Mouse (Mus musculus) neural tube, embryonic 15.5 days (tissue): ENCODE results near the gene Zfp78. TPM values are rescaled to one million over a fixed set of nuclear protein-coding genes. Genes with fewer than 3 reads are reported as not detected.
A peak's percentile ranks its signal among the peaks of the same experiment; 100 is the strongest.

Experiments used
- ATAC-seq: fragments of 200-750 bp; cut with Nextera tagmentation; 2 replicates; pipeline ENCODE4 v1.8.0; 2017; ENCODE audit warnings: mild to moderate bottlenecking, moderate TSS enrichment, moderate library complexity; ENCODE audit not compliant: low FRiP score
- H3K27ac ChIP-seq: fragments of 300-500 bp; sonication (generic); replicated peaks from 2 replicates; pipeline ENCODE4 v1.5.1; 2015; ENCODE audit warnings: mild to moderate bottlenecking, inconsistent platforms
- H3K27me3 ChIP-seq: fragments of 300-500 bp; sonication (generic); replicated peaks from 2 replicates; pipeline ENCODE4 v1.6.1; 2015; ENCODE audit warnings: inconsistent platforms
- H3K36me3 ChIP-seq: fragments of 300-500 bp; sonication (generic); 2 replicates; pipeline ENCODE4 v1.6.1; 2015; ENCODE audit warnings: inconsistent platforms
- H3K4me1 ChIP-seq: fragments of 300-500 bp; sonication (generic); 2 replicates; pipeline ENCODE4 v1.6.1; 2015; ENCODE audit warnings: inconsistent platforms
- H3K4me2 ChIP-seq: fragments of 300-500 bp; sonication (generic); 2 replicates; pipeline ENCODE4 v1.6.1; 2015; ENCODE audit warnings: inconsistent platforms, mild to moderate bottlenecking, moderate library complexity
- H3K4me3 ChIP-seq: fragments of 300-500 bp; sonication (generic); replicated peaks from 2 replicates; pipeline ENCODE4 v1.5.1; 2015; ENCODE audit warnings: mild to moderate bottlenecking, inconsistent platforms
- H3K9ac ChIP-seq: fragments of 300-500 bp; sonication (generic); replicated peaks from 2 replicates; pipeline ENCODE4 v1.6.1; 2015; ENCODE audit warnings: mild to moderate bottlenecking, inconsistent platforms
- H3K9me3 ChIP-seq: fragments of 300-500 bp; sonication (generic); replicated peaks from 2 replicates; pipeline ENCODE4 v1.6.1; 2016; ENCODE audit warnings: inconsistent platforms
- WGBS: fragments of 180-500 bp; shearing (Covaris S2); methylation state at CpG from one replicate; pipeline ENCODE4 v1.1.7; 2015; ENCODE audit warnings: mixed read lengths; 5-methylcytosine and 5-hydroxymethylcytosine counted together
- polyA plus RNA-seq: library from polyadenylated mRNA; unstranded; fragments of >200 nt; fragmentation: Nextera tagmentation; extraction: Ambion mirVana; gene quantifications from 2 replicates; pipeline ENCODE4 v1.2.1, GENCODE M21; 2015

Zfp78 gene
- 4.0 and 5.9 TPM in 2 replicates for polyA plus RNA-seq

GRCm38 (mm10) chr7:6363047-6363488, at the start of gene Zfp78:
Gene Zfp78 (plus strand): TSS chr7:6363280.
- H3K27me3 ChIP-seq = no peaks in the 10 kb centered on the region

GRCm38 (mm10) chr7:6330458-6331232, 32.4 kb upstream of the Zfp78 start:
- no peaks in the 10 kb centered on the region for H3K27me3 ChIP-seq
- 12% methylated on average over 23 of the region's 23 CpGs for WGBS
- peak overlapping the region; percentile 74 for H3K9ac ChIP-seq
- H3K9me3 ChIP-seq = no peaks in the 10 kb centered on the region
- H3K4me2 ChIP-seq = peak overlapping the region; percentile 61
- peaks cover 22% of the 10 kb centered on the region for H3K4me1 ChIP-seq
- ATAC-seq = peak; percentile 85
- H3K4me3 ChIP-seq = peak overlapping the region; percentile 62
- peak overlapping the region; percentile 89 for H3K27ac ChIP-seq
- H3K36me3 ChIP-seq = peaks cover 11% of the 10 kb centered on the region; the same call in 1 of the 2 replicates

More at GRCm38 (mm10) chr7:6363047-6363488, at the start of gene Zfp78:
- peak within 1 kb of the TSS; percentile 58 for H3K9ac ChIP-seq
- no peaks in the 10 kb centered on the region for H3K9me3 ChIP-seq
- H3K4me1 ChIP-seq = peaks cover 19% of the 10 kb centered on the region
- peak within 1 kb of the TSS; percentile 92 for H3K27ac ChIP-seq
- WGBS = under 1% methylated on average over 23 of the region's 23 CpGs
- H3K4me2 ChIP-seq = peak within 1 kb of the TSS; percentile 71
- H3K36me3 ChIP-seq = no peaks in the 10 kb centered on the region
- peak; percentile 84 for ATAC-seq
- H3K4me3 ChIP-seq = peak within 1 kb of the TSS; percentile 55

- Histone ChIP-seq H3K36me3 (0 out of 2 replicates have a peak, but pooled peaks cover 8% of the 10 kb centered on the region), H3K27me3 (no peaks in the 10 kb centered on the region), H3K9me3 (no peaks in the 10 kb centered on the region), H3K27ac (peak within 1 kb of the TSS; percentile 89), H3K4me3 (peak within 1 kb of the TSS; percentile 62), H3K4me1 (peaks cover 22% of the 10 kb centered on the region), H3K9ac (peak within 1 kb of the TSS; percentile 74), H3K4me2 (peak within 1 kb of the TSS; percentile 61)
- ATAC-seq = peak; percentile 96
- WGBS = 5% methylated on average over 31 of the region's 31 CpGs
These were observed 31.7 kb upstream of the Zfp78 start, which contains the start of gene Zfp583 for GRCm38 (mm10) chr7:6331233-6331956. Gene Zfp583 (minus strand): TSS chr7:6331285.

- H3K27ac ChIP-seq = no peak overlapping the region
- H3K9me3 ChIP-seq = no peaks in the 10 kb centered on the region
- ATAC-seq = no peak
- no peak overlapping the region for H3K9ac ChIP-seq
- no peaks in the 10 kb centered on the region for H3K27me3 ChIP-seq
- no peak overlapping the region for H3K4me2 ChIP-seq
- H3K4me3 ChIP-seq = no peak overlapping the region
- 88% methylated on average over 5 of the region's 5 CpGs for WGBS
- H3K4me1 ChIP-seq = peaks cover 7% of the 10 kb centered on the region
- H3K36me3 ChIP-seq = no peaks in the 10 kb centered on the region
These were observed 23.2 kb upstream of the Zfp78 start for GRCm38 (mm10) chr7:6339865-6340264.

GRCm38 (mm10) chr7:6343501-6344071, 19.5 kb upstream of the Zfp78 start, which contains the start of gene Gm3854:
Gene Gm3854 (plus strand): TSS chr7:6343759.
- Histone ChIP-seq H3K4me3 (peak within 1 kb of the TSS; percentile 75), H3K4me2 (peak within 1 kb of the TSS; percentile 58), H3K27ac (peak within 1 kb of the TSS; percentile 92), H3K4me1 (peaks cover 7% of the 10 kb centered on the region), H3K9ac (peak within 1 kb of the TSS; percentile 63), H3K9me3 (no peaks in the 10 kb centered on the region), H3K27me3 (no peaks in the 10 kb centered on the region), H3K36me3 (no peaks in the 10 kb centered on the region)
- peak; percentile 95 for ATAC-seq
- under 1% methylated on average over 26 of the region's 26 CpGs for WGBS

- Histone ChIP-seq H3K9me3 (no peaks in the 10 kb centered on the region), H3K4me1 (peaks cover 7% of the 10 kb centered on the region), H3K27me3 (no peaks in the 10 kb centered on the region), H3K9ac (peak overlapping the region; percentile 63), H3K36me3 (no peaks in the 10 kb centered on the region), H3K4me3 (peak overlapping the region; percentile 75), H3K4me2 (peak overlapping the region; percentile 58), H3K27ac (peak overlapping the region; percentile 92)
- WGBS = 36% methylated on average over 10 of the region's 10 CpGs
- ATAC-seq = peak; percentile 56
These were observed 19.0 kb upstream of the Zfp78 start for GRCm38 (mm10) chr7:6344124-6344523.

GRCm38 (mm10) chr7:6358121-6358520, 5.0 kb upstream of the Zfp78 start:
- Histone ChIP-seq H3K9me3 (no peaks in the 10 kb centered on the region), H3K9ac (no peak overlapping the region), H3K4me2 (no peak overlapping the region), H3K27ac (no peak overlapping the region), H3K36me3 (peaks cover 24% of the 10 kb centered on the region), H3K4me3 (no peak overlapping the region), H3K4me1 (0 out of 2 replicates have a peak, but pooled peaks cover 3% of the 10 kb centered on the region), H3K27me3 (no peaks in the 10 kb centered on the region)
- WGBS = 64% methylated on average over 2 of the region's 2 CpGs
- ATAC-seq = no peak

- H3K4me3 ChIP-seq = no peak overlapping the region
- H3K4me1 ChIP-seq = peaks cover 8% of the 10 kb centered on the region
- 52% methylated on average over 10 of the region's 10 CpGs for WGBS
- H3K27ac ChIP-seq = 0 out of 2 replicates have a peak overlapping the region, but pooled peaks have one; percentile 7
- ATAC-seq = no peak
- H3K36me3 ChIP-seq = peaks cover 15% of the 10 kb centered on the region
- no peaks in the 10 kb centered on the region for H3K9me3 ChIP-seq
- H3K9ac ChIP-seq = no peak overlapping the region
- H3K4me2 ChIP-seq = no peak overlapping the region
- no peaks in the 10 kb centered on the region for H3K27me3 ChIP-seq
These were observed 4.0 kb upstream of the Zfp78 start for GRCm38 (mm10) chr7:6358937-6359590.

- H3K36me3 ChIP-seq = 0 out of 2 replicates have a peak, but pooled peaks cover 6% of the 10 kb centered on the region
- H3K4me1 ChIP-seq = peaks cover 19% of the 10 kb centered on the region
- no peak overlapping the region for H3K9ac ChIP-seq
- no peak overlapping the region for H3K27ac ChIP-seq
- H3K9me3 ChIP-seq = no peaks in the 10 kb centered on the region
- H3K4me2 ChIP-seq = no peak overlapping the region
- no peak overlapping the region for H3K4me3 ChIP-seq
- ATAC-seq = no peak
- 18% methylated on average over 6 of the region's 9 CpGs for WGBS
- no peaks in the 10 kb centered on the region for H3K27me3 ChIP-seq
These were observed 2.5 kb upstream of the Zfp78 start for GRCm38 (mm10) chr7:6360477-6361060.

GRCm38 (mm10) chr7:6361756-6362155, 1.3 kb upstream of the Zfp78 start:
- no peaks in the 10 kb centered on the region for H3K9me3 ChIP-seq
- 21% methylated on average over 7 of the region's 7 CpGs for WGBS
- peak overlapping the region; percentile 55 for H3K4me3 ChIP-seq
- H3K27me3 ChIP-seq = no peaks in the 10 kb centered on the region
- H3K4me2 ChIP-seq = peak overlapping the region; percentile 71
- H3K9ac ChIP-seq = peak overlapping the region; percentile 58
- H3K27ac ChIP-seq = peak overlapping the region; percentile 92
- peaks cover 19% of the 10 kb centered on the region for H3K4me1 ChIP-seq
- H3K36me3 ChIP-seq = 0 out of 2 replicates have a peak, but pooled peaks cover 3% of the 10 kb centered on the region
- ATAC-seq = no peak
